Mouse (Mus musculus) spleen, postnatal 4 days (tissue): Measurements from ENCODE around the gene Olfr1338.
"Not testable (repeated sequence)": the region's sequence is repeated elsewhere in the genome, so short reads cannot be mapped to it uniquely, and the experiment has no call there.

Experiments used
- DNase-seq, 2 experiments: peaks; one replicate each; pipeline ENCODE4 v3.0.0; 2022; ENCODE audit warnings: low spot score in 2 of 2

Gene Olfr1338

GRCm38 (mm10) chr4:118758637-118759036, at the start of gene Olfr1338:
Gene Olfr1338 (minus strand): TSS chr4:118758737.
- DNase-seq = no peak

- DNase-seq = not testable (repeated sequence)
Observed at GRCm38 (mm10) chr4:118792796-118793195, 34.3 kb upstream of the Olfr1338 start.

GRCm38 (mm10) chr4:118782486-118782885, 23.9 kb upstream of the Olfr1338 start, which contains the start of gene Olfr1337:
Gene Olfr1337 (minus strand): TSS chr4:118782586.
- DNase-seq = no peak

- no peak for DNase-seq
Observed at GRCm38 (mm10) chr4:118741881-118742280, 16.7 kb downstream of the Olfr1338 start.

GRCm38 (mm10) chr4:118740988-118741698, 17.4 kb downstream of the Olfr1338 start:
- no peak for DNase-seq

DNA sequence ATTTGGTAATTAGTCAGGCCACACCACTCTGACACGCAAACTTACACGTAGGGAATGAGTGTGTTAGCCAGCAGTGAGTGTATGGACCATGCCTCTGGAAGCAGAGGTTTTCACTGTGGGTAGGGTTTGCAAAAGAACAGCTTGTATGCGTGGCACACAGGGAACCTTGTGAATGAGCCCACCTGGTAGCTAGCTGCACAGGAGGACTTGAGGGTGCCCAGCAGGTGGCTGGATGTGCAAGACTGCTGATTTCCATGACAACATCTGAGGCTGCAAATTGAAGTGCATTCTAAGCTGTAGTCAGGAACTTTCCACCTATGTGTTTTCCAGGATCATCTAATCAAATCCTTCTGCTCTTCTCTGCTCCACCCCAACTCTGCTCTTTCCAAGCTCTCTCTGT, 19.0 kb downstream of the Olfr1338 start:
- no peak for DNase-seq

DNA sequence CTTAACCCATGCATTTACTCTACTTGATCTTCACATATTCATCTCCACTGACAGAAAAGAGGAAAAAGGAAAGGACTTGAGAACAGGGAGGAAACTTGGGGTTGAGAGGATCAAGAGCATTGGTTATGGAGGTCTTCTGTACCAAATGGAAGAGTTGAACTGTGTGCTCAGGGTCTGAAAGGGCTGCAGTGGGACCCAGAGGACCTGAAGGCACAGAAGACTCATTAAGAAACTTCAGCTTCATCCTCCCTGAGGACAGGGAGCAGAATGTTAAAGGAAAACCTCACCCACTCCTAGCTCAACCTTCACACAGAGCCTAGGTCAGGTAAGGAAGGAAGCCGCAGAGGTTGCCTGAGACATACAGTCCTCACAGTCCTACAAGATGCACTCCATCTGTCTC, 26.7 kb downstream of the Olfr1338 start, which contains the start of gene Olfr1339:
Gene Olfr1339 (plus strand): TSS at position 301 of the 400 bp plus-strand sequence.
- DNase-seq = no peak

DNA sequence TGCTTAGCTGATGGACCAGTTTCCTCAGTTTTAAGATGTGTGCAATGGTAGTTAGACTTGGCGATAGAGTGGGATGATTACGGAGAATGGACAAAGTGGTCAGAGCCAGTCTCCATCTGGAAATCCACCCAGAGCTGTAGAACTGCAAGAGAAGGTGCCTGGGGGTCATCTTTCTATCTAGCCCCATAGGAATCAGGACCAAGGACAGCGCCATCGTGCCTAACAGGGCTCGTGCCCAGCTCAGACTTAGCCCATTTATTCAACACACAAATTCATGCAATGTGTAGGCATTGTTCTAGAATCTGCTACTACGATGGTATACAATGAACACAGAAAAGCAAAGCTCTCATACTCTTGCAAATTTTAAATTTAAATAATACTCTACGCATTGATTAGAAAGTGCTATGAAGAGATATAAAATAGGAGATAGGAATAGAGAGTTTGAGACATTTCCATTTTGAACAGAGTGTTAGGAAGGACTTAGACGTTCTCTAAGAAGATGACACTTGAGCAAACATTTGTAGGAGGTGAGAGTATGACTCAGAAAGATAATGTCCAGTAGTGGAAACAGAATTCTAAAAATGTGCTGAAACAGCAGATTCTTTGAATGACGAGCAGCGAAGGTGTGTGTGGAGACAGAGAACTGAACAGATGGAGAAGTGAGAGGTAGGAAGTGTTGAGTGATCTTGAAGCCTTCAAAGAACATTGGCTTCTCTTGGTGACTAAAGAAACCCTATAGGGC, 36.6 kb downstream of the Olfr1338 start:
- DNase-seq = no peak

- no peak for DNase-seq
Observed at GRCm38 (mm10) chr4:118719838-118720237, 38.7 kb downstream of the Olfr1338 start, which contains the start of gene Olfr1340. Gene Olfr1340 (plus strand): TSS chr4:118720138.

DNA sequence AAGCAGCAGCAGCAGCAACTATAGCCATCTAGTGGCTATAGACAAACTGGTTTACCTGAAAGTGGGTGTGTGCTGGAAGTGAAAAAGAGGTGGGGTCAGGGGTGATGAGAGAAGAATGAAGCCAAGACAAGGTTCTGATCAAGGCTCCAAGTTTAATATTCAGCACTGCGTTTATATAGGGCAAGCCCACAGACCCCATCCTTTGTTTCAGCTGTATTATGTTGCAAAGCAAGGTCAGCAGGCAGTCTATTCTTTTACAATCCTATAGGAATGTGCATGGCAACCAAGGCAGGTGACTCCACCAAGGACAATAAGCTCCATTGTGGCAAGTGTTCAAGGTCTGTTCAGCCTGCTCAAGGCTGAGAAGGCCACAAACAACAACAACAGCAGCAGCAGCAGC, 46.9 kb downstream of the Olfr1338 start:
- no peak for DNase-seq

GRCm38 (mm10) chr4:118708086-118708485, 50.5 kb downstream of the Olfr1338 start:
- no peak for DNase-seq

- DNase-seq = no peak
Observed at GRCm38 (mm10) chr4:118703223-118703622, 55.3 kb downstream of the Olfr1338 start, which contains the start of gene Olfr1341. Gene Olfr1341 (plus strand): TSS chr4:118703523.
